Mouse (Mus musculus) layer of hippocampus, adult 9-11 months (tissue): ENCODE data around the gene Zfp84.
"Not testable (repeated sequence)": the region's sequence is repeated elsewhere in the genome, so short reads cannot be mapped to it uniquely, and the experiment has no call there.

ENCODE experiments used
- DNase-seq: peaks from one replicate; pipeline ENCODE4 v3.0.0; 2022

The Zfp84 gene

DNA sequence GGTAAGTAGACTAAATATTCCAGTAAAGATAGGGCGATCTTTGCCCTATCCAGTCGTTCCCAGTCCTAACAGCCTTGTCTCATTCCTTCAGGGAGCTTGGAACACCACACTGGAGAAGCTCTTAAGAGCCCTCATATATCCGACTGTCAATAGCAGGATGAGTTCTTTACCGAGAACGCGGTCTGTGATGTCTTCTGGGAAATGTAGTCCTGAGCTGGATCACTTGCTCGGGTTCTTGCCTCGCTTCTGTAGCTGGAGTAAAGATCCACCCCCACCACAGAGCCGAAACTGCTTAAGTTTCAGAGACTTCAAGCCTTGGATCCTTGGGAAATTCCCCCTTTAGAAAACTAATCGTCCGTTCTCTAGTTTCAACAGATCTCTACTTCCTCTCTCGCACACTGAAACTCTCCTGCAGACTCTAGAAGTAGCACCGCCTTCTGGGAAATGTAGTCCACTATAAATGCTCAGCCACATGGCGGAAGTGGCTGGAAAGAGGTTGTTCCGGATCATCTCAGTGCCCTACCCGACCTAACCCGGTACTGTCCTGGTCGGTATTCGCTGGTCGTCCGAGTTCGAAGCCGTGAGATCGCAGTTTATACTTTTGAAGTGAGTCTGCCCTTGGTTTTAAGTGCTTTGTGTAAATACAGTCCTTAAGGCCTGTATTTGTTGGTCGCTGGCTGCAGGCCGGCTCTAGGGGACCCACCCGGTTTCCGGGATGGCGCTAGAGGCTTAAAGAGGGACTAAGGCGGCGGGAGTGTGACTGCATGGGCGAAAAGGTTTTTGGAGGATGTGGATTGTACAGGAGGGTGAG is at the start of gene Zfp84:
Gene Zfp84, plus strand, starts transcription at position 463 of the 811 bp plus-strand sequence.
- DNase-seq = peak; percentile 94

DNA sequence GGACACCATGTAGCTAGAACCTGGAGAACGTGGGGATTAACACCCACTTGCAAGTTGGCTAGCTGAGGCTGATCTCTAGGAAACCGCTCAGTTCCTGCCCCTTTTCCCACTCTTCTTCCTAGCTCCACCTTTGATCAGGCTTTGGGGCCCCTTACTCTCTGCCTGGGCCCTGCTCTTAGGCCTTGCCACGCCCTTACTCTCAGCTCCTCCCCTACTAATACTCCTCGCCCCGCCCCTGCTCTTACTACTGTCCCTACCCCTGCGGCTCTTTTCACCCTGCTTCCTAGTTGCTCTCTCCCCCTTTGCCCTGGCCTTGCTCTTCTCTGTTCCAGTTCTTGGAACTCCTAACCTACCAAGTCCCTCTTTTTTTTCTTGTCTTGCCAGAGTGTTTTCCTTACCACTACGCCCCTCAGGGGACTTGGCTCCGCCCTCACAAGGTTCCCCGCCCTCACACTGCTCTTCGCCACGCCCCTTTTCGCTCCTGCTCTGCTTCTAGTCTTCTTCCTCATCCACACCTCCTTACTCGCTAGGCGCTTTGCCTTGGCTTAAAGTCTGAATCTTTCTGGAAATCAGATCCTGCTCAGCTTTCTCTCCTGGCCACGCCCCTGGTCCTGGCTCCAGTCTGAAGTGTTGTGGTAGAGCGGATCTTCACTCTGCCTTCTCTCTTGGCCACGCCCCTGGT is 42.8 kb upstream of the Zfp84 start:
- not testable (repeated sequence) for DNase-seq

DNA sequence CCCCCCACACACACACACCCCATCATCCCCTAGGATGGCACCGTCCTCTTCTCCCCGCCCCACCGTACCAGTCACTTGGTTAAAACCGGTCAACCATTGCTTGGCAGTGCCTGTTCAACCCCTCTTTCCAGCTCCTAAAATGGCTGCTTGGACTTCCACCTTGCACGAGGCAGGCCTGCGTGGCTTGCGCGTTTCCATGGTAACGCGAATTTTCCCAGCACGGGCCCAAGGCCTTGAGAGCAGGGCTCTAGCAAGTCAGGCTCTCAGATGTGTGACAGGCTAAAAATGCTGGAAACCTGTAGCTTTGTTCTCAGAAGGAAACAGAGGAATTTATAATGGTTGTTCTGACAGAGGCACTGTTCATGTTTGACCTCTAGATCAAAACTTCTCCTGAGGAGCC is 41.5 kb upstream of the Zfp84 start, which contains the start of gene Catsperg2:
Gene Catsperg2, minus strand, starts transcription at position 173 of the 400 bp plus-strand sequence.
- DNase-seq = not testable (repeated sequence)

DNA sequence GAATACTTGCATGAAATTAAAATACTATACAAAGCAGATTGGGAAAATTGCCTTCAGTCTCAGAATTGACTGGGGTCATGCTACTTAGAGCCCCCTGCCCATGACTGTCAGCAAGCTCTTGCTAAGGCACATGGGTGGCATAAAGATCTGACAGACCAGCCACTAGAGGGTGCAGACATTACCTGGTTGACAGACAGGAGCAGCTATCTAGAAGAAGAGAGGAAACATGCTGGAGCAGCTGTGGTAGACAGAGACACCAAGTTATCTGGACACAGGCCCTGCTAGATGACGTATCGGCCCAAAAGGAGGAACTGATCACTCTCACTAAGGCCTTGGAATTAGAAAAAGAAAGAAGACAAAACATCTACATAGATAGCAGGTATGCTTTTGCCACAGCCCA is 40.3 kb upstream of the Zfp84 start:
- no peak for DNase-seq

DNA sequence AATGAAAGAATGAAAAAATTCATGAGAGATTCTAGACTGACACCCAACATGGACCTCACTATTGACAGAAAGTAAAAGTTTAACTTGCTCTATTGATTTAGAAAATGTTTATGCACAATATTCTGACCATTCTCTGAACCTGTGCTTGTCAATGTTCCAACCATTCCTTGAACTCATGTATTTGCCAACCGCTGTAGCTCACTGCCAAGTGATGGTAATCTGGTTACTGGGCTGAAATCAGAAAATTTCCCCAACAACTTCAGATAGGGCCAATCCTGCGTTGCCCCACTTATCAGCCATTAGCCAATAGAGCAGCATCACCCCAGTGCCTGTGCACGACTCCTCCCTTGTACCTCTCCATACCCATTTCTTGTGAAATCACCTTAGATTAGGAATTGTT is 26.1 kb upstream of the Zfp84 start:
- DNase-seq = no peak

DNA sequence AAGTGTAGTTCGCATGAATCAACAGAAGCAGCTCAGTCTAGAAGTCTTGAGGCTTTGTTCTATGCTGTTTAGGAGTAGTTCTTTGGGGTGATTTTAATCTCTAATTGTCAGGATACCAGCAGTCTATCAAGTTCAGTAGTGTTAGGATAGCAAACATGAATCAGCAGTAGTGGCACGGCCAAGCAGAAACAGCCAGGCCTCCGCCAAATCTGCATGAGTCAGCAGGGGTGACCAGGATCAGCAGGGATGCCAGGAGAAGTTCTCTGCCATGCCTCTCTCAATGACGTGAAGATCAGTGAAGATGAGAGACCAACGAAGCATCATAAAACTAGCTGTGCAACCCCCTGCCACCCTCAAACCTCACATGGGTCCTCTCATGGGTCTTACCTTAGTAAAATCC is 7.9 kb upstream of the Zfp84 start:
- DNase-seq = no peak

DNA sequence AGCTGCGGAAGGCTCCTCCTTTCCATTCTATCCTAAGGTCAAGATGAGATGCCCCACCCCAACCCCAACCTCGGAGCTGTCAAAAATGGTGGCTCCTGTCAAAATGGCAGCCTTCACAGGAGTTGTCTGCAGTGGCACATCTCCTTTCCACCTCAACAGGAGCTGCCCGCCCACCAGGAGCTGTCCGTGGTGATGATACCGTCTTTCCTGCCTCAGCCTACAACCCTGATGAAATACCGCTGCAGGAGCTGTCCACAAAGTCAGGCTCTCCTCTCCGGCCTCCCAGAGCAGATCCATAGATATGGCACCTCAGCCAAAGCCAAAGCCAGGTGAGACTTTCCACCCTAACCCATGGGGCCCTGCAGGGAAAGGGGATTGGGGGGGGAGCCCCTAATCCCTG is 3.6 kb upstream of the Zfp84 start:
- DNase-seq = no peak

DNA sequence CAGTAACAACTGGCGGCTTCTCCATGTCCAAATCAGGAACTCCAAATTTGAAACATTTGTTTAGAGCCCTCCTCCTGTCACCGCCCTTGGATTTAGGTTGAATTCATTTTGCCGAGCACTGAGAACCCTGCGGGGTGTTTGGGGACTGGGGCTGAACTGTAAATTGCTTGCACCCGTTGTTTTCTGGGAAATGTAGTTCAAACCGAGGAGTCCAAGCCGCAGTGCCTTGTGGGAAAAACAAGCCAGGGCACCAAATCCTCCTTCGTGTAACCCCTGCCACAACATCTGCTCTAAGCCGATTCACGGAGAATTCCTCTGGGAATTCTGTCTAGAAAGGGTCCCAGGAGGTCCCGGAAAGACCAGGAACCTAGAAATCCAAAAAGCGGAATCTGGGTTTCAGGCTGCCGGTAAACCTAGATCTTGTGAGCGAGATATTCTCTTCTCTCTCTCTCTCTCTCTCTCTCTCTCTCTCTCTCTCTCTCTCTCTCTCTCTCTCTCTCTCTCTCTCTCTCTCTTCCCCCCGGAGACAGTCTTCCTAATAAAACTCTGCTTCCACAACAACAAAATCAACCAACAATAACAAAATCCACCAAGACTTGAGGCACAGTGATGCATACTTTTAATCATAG is 1.2 kb upstream of the Zfp84 start:
- peak; percentile 87 for DNase-seq

DNA sequence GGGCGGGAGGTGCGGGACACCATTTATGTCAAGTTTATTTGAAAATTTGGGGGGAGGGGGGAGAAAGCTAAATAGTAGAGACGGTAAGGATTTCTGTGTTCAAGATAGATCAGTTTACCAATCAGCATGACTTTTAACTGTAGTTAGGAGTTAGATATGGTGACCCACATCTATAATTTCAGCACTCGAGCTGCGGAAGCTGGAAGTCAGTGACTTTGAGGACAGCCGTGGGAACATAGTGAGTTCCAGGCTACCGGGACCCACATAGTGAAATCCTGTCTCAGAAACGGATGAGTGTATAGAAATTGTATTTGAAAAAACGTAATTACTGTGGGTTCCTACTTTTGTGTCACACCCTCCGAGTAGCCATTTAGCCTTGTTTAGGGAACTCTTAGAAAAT is 628 bp downstream of the Zfp84 start:
- DNase-seq = no peak

DNA sequence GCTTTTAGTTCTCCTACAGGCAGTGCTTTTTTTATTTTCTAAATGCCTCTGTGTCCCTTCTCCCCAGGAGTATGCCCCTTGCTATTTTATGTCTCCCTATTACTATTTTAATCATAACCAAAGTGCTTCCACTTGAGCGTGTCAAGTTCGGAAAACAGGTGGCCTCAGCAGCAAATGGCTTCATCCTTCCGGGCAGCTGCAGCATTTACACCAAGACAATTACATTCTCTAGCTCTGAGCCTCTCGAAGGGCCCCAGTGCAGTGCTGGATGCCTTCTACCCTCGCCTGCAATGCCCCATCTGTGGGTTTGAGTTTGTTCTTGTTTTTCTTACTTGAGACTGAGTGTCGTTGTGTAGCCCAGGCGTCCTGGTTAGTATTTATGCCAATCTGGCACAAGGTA is 5.2 kb downstream of the Zfp84 start:
- DNase-seq = no peak

DNA sequence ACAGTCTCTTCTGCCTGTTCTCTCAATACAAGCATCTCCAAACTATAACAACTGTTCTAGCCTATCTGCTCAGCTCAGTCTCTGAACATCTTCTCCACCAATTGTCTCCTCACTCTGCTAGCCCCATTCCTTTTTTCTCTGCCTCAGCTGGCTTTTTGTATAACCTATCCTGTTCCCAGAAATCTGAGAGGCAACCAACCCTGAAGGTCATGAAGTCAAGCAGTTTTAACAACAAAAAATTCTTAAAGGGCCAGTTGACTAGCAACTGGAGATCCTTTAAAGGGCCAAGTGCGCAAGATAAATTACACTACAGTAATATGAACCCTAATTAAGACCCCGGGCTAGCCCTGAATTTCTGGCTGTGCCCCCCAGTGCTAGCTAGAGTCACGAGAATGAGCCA is 6.0 kb downstream of the Zfp84 start:
- no peak for DNase-seq

DNA sequence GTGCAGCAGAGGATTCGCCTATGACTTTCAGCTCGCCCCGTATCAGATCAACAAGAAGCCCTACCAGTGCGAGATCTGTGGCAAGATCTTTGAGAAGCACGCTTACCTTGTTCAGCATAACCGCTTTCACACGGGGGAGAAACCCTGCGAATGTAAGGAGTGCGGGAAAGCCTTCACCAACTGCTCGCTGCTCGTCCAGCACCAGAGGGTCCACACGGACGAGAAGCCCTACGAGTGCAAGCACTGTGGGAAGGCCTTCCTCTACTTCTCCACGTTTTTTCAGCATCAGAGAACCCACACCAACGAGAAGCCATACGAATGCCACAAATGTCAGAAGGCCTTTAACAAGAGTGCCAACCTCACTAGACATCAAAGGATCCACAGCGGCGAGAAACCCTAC is 8.2 kb downstream of the Zfp84 start:
- DNase-seq = no peak

DNA sequence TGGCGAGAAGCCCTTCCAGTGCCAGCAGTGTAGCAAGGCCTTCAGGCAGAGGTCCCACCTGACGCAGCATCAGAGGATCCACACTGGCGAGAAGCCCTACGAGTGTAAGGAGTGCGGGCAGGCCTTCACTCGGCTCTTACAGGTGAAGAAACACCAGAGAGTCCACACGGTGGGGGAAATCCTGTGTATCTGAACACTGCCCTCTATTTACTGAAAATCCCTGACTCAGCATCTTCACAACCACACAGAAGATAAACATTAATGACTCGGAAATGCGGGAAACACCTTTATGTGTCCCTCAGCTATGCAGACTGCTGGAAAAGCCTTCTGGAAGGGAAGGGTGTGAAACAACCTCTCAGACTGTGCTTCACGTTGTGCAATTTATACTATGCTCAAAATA is 9.0 kb downstream of the Zfp84 start:
- no peak for DNase-seq

DNA sequence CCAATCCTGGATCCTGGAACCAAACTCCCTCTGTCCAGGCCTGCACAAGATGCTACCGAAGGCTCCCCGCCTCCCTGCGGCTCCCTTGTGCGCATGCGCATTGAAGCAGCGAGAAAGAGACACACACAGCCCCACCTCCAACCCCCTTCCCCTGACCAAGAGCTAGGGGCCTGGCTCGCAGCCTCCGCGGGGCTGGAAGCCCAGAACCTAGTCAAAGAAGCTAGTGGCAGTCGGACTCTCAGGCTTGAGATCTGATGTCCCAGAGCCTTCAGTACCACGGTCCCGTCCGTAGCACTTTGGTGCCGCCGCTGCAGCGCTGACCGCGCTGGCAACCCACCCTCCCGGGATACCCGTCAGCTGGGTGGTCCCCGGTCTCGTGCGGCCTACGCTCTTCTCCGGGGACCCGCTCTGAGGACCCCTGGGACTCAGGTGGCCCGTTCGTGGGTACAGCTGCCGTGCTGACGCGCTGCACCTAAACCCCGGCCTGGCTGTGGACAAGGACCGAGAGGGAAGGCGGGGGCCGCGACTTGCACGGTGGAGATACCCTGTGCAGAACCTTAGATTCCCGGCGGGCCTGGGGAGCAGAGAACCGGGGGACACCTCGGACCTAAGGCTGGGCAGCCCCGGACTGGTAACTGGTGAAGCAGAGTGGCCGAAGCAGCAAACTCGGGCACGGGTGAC is 15.7 kb downstream of the Zfp84 start, which contains the start of gene Zfp30:
Gene Zfp30, plus strand, starts transcription at position 128 of the 681 bp plus-strand sequence.
- peak; percentile 85 for DNase-seq

DNA sequence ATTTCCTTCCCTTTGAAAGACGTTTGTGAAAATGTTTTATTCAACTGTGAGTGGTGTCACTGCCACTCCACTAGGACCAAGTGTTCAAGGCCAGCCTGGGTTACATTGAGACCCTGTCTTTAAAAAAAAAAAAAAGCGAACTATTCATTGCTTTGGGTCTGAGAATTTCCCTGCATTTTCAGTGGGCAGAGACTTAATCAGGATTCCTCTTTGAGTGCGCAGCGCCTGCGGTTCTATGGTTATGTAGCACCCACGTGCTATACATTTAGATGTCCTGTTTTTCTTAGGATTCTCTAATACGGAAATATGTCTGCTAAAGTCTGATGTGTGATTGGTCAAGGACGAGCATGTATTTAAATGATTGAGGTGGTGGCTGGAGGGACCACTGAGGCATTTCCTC is 16.7 kb downstream of the Zfp84 start:
- DNase-seq = no peak

DNA sequence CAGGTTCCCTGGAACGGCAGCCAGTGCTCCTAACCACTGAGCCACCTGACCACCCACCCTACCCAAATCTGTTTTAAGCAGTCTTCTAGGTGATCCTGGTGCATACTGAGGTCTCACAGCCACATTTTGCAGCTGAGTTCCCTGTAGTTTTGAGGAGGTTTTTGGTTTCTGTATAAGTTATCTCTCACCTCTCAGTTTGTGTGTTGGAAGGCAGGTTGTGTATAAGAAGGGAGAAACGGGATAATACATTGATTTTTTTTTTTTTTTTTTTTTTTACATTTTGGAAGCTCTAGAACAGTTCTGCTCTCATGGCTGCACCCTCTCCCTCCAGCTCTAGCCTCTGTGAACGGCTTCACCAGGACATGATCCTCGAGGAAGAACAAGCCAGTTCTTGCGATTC is 17.5 kb downstream of the Zfp84 start:
- DNase-seq = no peak

DNA sequence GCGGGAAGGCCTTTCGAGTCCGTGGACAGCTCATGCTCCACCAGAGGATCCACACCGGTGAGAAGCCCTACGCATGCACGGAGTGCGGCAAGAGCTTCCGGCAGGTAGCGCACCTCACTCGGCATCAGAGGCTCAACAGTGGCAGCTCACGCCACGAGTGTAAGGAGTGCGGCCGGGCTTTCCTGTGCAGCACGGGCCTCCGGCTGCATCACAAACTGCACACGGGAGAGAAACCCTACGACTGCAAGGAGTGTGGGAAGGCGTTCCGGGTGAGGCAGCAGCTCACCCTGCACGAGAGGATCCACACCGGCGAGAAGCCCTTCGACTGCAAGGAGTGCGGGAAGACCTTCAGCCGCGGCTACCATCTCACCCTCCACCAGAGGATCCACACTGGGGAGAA is 24.6 kb downstream of the Zfp84 start:
- DNase-seq = no peak

DNA sequence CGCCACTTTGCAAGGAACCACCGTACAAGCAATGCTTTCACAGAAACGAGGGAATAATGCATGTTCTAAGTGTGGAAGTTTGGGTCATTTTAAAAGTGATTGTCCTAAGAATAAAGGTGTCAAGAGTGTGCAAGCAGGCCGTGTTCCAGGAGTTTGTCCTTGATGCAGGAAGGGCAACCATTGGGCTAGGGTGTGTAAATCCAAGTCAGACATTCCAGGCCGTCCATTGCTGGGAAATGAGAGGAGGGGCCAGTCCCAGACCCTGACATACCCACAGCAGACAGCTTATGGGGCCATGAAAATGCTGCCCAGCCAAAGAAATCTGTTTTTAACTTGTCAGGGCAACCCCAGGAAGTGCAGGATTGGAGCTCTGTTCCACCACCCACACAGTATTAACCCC is 38.7 kb downstream of the Zfp84 start:
- no peak for DNase-seq

DNA sequence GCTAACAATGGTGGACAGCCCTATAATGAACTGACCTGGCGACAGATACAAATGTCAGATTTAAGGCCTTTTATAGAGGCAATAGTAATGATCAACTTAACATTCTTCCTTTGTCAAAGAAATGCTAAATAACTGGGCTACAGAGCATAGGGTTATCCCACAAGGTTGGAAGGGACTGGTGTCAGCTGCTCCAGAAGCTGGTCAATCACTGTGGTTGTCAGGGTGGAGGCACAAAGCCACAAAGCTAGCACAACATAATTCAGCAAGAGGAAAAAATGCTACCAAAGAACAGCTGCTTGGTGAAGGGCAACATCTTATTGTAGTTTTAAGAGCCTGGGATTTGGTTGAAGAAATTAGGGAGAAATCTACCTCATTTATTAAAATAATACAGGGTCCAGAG is 43.9 kb downstream of the Zfp84 start:
- DNase-seq = no peak

DNA sequence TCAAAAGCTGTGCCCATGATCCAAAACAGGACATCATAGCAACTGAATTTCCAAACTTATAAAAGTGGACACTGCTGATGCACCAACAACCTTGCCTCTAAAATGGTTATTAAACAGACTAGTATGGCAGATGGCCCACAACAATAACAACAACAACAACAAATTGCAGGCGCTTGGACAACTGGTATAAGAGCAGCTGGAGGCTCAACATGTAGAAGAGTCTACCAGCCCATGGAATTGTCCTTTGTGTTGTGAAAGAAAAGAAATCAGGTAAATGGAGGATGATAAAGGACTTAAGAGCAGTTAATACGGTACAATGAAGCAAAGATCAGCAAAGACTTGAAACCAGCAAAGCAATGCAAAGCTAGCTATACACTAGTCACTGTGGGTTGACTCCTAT is 46.0 kb downstream of the Zfp84 start:
- no peak for DNase-seq

DNA sequence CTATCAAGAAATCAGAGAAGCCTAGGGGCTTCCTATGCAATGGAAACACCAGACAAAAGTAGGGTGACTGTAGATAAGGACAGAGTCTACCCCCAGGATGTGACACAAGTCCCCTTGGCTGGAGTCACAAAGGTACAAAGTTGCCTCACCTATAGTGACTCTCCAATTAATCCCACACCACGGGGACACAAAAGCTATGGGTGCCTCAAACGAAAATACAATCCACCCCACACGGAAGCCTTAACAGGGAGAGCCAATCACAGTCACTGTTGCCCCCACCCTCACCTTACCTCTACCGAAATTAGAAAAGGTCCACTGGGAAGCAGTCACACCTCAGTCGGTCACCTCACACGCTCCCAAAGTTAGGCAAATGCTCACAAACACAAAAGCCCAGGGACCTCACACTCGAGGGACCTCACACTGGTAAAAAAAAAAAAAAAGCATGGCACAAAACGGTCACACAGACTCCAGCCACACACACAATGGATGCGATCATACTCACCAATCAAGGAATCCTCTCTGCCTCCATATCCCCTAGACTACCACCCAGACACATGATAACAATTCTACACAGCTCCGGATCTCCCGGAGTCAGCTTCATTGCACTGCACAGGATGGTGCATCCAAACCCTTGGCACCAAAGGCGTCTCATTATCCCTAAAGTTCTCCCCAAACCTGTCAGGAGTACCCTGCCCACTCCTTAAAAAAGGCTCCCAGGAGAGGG is 46.9 kb downstream of the Zfp84 start:
- no peak for DNase-seq

DNA sequence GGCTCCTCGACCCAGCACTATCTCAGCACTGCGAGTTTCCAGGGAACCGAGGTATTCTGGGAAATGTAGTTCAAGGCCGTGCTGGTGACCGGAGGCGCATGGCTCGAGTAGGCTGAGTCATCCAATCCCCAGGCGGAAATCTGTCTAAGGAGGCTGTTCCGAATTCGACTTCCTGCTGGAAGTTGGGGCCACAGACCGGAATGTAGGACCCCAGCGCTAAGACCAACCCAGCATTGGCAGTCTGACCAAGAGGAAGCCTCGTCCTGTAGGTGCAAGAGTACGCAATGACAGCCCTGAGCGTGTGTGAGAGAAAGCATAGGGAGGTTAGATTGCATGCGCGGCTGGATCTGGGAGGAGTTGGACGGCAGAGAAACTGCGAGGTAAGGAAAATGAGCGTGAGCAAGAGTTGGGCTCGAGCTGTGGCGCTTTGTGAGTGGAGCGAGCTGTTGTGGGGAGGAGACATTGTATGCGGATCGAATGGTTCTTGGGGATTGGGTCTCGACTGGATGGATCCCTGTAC is 47.6 kb downstream of the Zfp84 start, which contains the start of gene Zfp790:
Gene Zfp790, plus strand, starts transcription at position 205 of the 520 bp plus-strand sequence.
- DNase-seq = peak; percentile 95
